Mouse (Mus musculus) splenic B cell, adult 2 months (primary cell): Measurements from ENCODE around the gene Hmgcs2.

ENCODE experiments used
- DNase-seq: peaks from one replicate; pipeline ENCODE4 v3.0.0-alpha.2; 2011; ENCODE audit warnings: low read depth, low spot score
- H3K27me3 ChIP-seq: 2 replicates; pipeline ENCODE4 v1.6.1; 2012; ENCODE audit warnings: mild to moderate bottlenecking, low read length, moderate library complexity, mixed read lengths; ENCODE audit not compliant: control insufficient read depth, poor library complexity, insufficient read depth, severe bottlenecking
- H3K36me3 ChIP-seq: 2 replicates; pipeline ENCODE4 v1.6.1; 2012; ENCODE audit warnings: mild to moderate bottlenecking, low read length, moderate library complexity, mixed read lengths; ENCODE audit not compliant: control insufficient read depth, poor library complexity, insufficient read depth, severe bottlenecking

Hmgcs2 gene

DNA sequence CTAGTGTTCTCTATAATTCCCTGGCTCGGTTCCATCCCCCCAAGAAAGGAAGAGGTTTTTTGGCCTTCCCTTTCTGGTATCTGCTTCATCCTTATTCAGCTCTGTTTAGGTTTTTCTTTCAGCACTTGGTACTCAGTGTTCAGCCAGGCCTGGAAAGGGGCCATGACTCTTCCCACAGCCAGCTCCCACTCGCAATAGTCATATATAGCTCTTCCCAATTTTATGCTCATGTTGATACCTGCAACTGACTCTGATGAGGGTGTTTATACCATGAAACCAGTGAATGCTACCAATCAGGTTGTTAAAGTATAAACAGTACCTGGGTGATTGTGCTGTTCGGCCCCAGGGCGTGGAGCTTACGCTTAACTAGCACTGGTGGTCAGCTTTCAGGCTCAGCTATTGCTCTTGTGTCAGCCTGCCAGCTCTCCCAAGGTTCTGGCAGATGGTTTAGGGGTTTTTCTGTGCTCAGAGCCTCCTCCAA is 20.9 kb upstream of the Hmgcs2 start:
- no peak for DNase-seq
- no peaks in the 10 kb centered on the region for H3K27me3 ChIP-seq
- H3K36me3 ChIP-seq, result no peaks in the 10 kb centered on the region

GRCm38 (mm10) chr3:98260534-98260933 is 19.7 kb upstream of the Hmgcs2 start:
- no peaks in the 10 kb centered on the region for H3K36me3 ChIP-seq
- no peak for DNase-seq

GRCm38 (mm10) chr3:98261415-98261814 is 18.8 kb upstream of the Hmgcs2 start:
- Histone ChIP-seq H3K27me3 (no peaks in the 10 kb centered on the region), H3K36me3 (no peaks in the 10 kb centered on the region)
- DNase-seq, result no peak

More at GRCm38 (mm10) chr3:98260534-98260933, 19.7 kb upstream of the Hmgcs2 start:
- no peaks in the 10 kb centered on the region for H3K27me3 ChIP-seq

GRCm38 (mm10) chr3:98262133-98262532 is 18.1 kb upstream of the Hmgcs2 start:
- Histone ChIP-seq H3K27me3 (no peaks in the 10 kb centered on the region), H3K36me3 (no peaks in the 10 kb centered on the region)
- no peak for DNase-seq

- Histone ChIP-seq H3K27me3 (no peaks in the 10 kb centered on the region), H3K36me3 (no peaks in the 10 kb centered on the region)
- no peak for DNase-seq
Measured at GRCm38 (mm10) chr3:98267249-98267651, 13.0 kb upstream of the Hmgcs2 start.

- no peak for DNase-seq
- no peaks in the 10 kb centered on the region for H3K36me3 ChIP-seq
- H3K27me3 ChIP-seq, result no peaks in the 10 kb centered on the region; the same call in 1 of the 2 replicates
Measured at GRCm38 (mm10) chr3:98273623-98274398, 6.4 kb upstream of the Hmgcs2 start.

DNA sequence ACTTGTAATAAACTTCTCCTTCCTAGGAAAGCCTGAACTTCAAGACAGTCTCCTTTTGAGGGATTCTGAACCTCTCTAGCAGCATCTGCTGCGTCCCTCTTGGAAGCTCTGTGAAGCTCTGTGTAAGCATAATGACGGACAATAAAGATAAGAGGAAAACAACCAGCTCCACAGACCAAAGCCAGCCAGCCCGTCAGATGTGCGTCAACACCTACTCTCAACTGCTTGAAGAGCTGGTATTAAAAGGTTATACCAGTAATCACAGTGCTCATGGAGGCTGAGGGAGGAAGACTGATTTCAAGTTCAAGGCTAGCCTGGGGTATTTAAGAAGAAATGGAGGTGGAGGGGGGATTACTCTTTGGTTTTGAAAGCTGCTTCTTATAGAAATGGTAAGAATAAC is 553 bp upstream of the Hmgcs2 start:
- Histone ChIP-seq H3K36me3 (no peaks in the 10 kb centered on the region), H3K27me3 (no peaks in the 10 kb centered on the region)
- no peak for DNase-seq

GRCm38 (mm10) chr3:98280933-98281678 is 871 bp downstream of the Hmgcs2 start:
- DNase-seq, result peak; percentile 62
- Histone ChIP-seq H3K36me3 (no peaks in the 10 kb centered on the region), H3K27me3 (no peaks in the 10 kb centered on the region)

DNA sequence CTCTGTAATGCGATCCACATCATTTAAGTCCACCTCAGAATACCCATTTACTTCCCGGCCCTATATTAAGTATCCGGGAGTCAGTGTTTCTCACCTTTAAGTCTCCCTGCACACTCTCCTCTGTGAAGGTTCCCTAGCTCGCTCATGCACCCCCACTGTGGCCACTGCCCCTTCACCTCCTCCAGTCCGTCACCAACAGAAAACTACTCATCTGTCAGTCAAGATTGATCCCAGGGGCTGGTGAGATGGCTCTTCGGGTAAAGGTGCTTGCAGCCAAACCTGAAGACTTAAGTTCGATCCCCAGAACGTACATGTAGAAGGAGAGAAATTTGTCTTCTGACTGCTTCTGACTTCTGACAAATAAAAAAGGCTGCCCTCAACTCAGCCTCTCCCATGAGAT is 2.2 kb downstream of the Hmgcs2 start:
- DNase-seq, result no peak
- Histone ChIP-seq H3K36me3 (no peaks in the 10 kb centered on the region), H3K27me3 (no peaks in the 10 kb centered on the region)

GRCm38 (mm10) chr3:98283205-98283604 is 3.0 kb downstream of the Hmgcs2 start:
- no peak for DNase-seq
- H3K36me3 ChIP-seq, result no peaks in the 10 kb centered on the region

DNA sequence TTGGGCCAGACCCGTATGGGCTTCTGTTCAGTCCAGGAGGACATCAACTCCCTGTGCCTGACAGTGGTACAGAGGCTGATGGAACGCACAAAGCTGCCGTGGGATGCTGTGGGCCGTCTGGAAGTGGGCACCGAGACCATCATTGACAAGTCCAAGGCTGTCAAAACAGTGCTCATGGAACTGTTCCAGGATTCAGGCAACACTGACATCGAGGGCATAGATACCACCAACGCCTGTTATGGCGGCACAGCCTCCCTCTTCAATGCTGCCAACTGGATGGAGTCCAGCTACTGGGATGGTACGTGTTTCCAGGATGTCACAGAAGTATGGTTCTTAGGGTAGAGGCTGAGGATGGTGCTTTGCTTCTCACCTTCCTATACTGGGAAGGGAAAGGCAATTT is 10.8 kb downstream of the Hmgcs2 start:
- Histone ChIP-seq H3K36me3 (no peaks in the 10 kb centered on the region), H3K27me3 (no peaks in the 10 kb centered on the region)
- DNase-seq, result no peak

More at GRCm38 (mm10) chr3:98283205-98283604, 3.0 kb downstream of the Hmgcs2 start:
- no peaks in the 10 kb centered on the region for H3K27me3 ChIP-seq

GRCm38 (mm10) chr3:98295965-98296364 is 15.7 kb downstream of the Hmgcs2 start:
- Histone ChIP-seq H3K27me3 (no peaks in the 10 kb centered on the region), H3K36me3 (no peaks in the 10 kb centered on the region)
- DNase-seq, result no peak

DNA sequence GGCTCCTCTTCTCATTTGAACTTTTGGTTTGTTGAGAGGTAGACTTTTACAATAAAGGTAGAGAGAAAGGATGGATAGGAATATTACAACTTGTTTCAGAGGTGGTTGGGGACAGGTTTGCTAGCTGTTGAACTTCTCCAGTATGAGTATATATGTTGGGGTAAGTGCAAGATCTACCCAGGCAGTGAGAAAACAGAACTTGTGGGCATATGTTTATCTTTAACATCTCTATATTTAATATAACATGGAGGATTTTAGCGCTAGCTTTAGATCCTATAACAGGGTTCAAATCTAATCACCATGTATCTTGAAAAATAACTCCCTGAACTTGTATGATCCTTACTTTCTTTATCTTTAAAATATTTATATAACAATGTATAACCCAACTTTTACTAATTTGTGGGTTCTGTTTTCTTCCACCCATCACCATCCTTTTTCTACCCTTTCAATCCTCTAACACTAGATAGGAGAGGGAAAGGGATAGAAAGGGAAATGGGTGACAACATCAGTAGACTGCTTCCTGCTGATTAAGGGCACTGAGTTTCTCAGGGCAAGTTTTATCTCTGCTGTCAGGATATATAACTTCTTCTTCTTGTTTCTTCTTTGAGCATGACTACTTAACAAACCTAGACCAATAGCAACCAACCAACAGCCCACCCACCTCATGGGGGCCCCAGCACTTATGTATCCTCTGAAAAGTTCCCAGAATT is 19.3 kb downstream of the Hmgcs2 start:
- Histone ChIP-seq H3K27me3 (no peaks in the 10 kb centered on the region), H3K36me3 (no peaks in the 10 kb centered on the region)
- no peak for DNase-seq

GRCm38 (mm10) chr3:98300266-98300665 is 20.0 kb downstream of the Hmgcs2 start:
- no peak for DNase-seq
- Histone ChIP-seq H3K36me3 (no peaks in the 10 kb centered on the region), H3K27me3 (no peaks in the 10 kb centered on the region)

DNA sequence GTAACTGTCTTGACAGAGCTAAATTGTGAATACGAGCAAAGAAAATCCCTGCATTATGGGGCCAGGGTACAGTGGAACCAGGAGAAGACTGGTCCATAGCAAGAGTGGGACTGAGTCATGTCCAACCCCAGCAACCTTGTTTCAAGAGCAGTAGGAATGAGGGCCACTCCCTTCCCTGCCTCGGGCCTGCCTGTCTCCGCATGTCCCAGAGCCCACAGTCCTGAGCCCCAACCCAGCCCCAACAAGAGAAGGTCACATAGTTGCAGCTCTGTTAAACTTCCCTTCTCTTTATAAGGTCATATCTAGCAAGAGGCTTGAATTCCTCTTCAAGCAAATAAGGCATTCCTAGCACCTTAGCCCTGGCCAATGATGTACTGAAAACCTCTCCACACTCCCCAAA is 21.5 kb downstream of the Hmgcs2 start:
- no peaks in the 10 kb centered on the region for H3K27me3 ChIP-seq
- DNase-seq, result no peak
- no peaks in the 10 kb centered on the region for H3K36me3 ChIP-seq
